Mouse (Mus musculus) kidney, embryonic 16.5 days (tissue): Measurements from ENCODE around the gene Phb2. TPM values are rescaled to one million over a fixed set of nuclear protein-coding genes. Genes with fewer than 3 reads are reported as not detected.

ENCODE experiments used
- microRNA counts: library from miRNA; unstranded; fragments of <30 nt; microRNA quantifications from one replicate; lab custom pipeline; 2016
- microRNA-seq: library from miRNA; unstranded; fragments of <30 nt; microRNA quantifications from one replicate; pipeline ENCODE4, GENCODE M21; 2016
- polyA plus RNA-seq: library from polyadenylated mRNA; unstranded; fragments of >200 nt; fragmentation: Nextera tagmentation; extraction: Ambion mirVana; gene quantifications from 2 replicates; pipeline ENCODE4 v1.2.1, GENCODE M21; 2015

The Phb2 gene
- polyA plus RNA-seq, 1 experiment from 2014 or later = 405 TPM

MicroRNAs encoded within 50 kb of the gene (microRNA counts, 519-probe panel; counts per million panel counts)
- microRNA mmu-miR-141 (lab: Ali Mortazavi, UCI) (3,322 counts per million, percentile 76 among the panel's probes with 10 or more counts), microRNA mmu-miR-200c (lab: Ali Mortazavi, UCI) (4,093 counts per million, percentile 90 among the panel's probes with 10 or more counts)

Small RNA genes lying within 50 kb of the gene (microRNA-seq; reads per million reads assigned to microRNA genes)
- gene Mir141 (749 reads per million, percentile 77 among the genes with 10 or more reads in this experiment), gene Mir200c (5,159 reads per million, percentile 92 among the genes with 10 or more reads in this experiment)

Other genes with a start within 250 kb of the Phb2 start
- gene Clstn3, start 247.5 kb upstream of the Phb2 start, polyA plus RNA-seq = 5.8 and 6.6 TPM in 2 replicates
- 1.8 and 2.2 TPM in 2 replicates for gene C1rl, start 219.2 kb upstream of the Phb2 start, polyA plus RNA-seq
- 11.7 and 13.9 TPM in 2 replicates for gene C1ra, start 199.9 kb upstream of the Phb2 start, polyA plus RNA-seq
- gene C1s1, start 170.0 kb upstream of the Phb2 start, polyA plus RNA-seq = 28.6 and 29.0 TPM in 2 replicates
- gene C1rb, start 142.0 kb upstream of the Phb2 start, polyA plus RNA-seq = not detected in 2 replicates
- 0.09 and 0.12 TPM in 2 replicates for gene C1s2, start 76.3 kb upstream of the Phb2 start, polyA plus RNA-seq
- gene Lpcat3, start 49.3 kb upstream of the Phb2 start, polyA plus RNA-seq = 88.6 and 97.2 TPM in 2 replicates
- gene Emg1, start 158 bp upstream of the Phb2 start, polyA plus RNA-seq = 202 and 219 TPM in 2 replicates
- 13.8 and 16.4 TPM in 2 replicates for gene Ptpn6, start 26.4 kb downstream of the Phb2 start, polyA plus RNA-seq
- gene Grcc10, start 29.0 kb downstream of the Phb2 start, polyA plus RNA-seq = 527 and 541 TPM in 2 replicates
- gene Gm45234, start 43.7 kb downstream of the Phb2 start, polyA plus RNA-seq = 0.14 TPM in 1 of 2 replicates, not detected in the other
- 16.4 and 20.2 TPM in 2 replicates for gene Atn1, start 44.2 kb downstream of the Phb2 start, polyA plus RNA-seq
- gene Eno2, start 57.3 kb downstream of the Phb2 start, polyA plus RNA-seq = 10.9 and 15.3 TPM in 2 replicates
- 1.0 and 1.2 TPM in 2 replicates for gene Lrrc23, start 67.4 kb downstream of the Phb2 start, polyA plus RNA-seq
- gene Spsb2, start 96.3 kb downstream of the Phb2 start, polyA plus RNA-seq = 20.9 and 21.5 TPM in 2 replicates
- gene Tpi1, start 102.0 kb downstream of the Phb2 start, polyA plus RNA-seq = 851 and 866 TPM in 2 replicates
- 174 TPM in 2 replicates for gene Usp5, start 117.1 kb downstream of the Phb2 start, polyA plus RNA-seq
- 187 and 193 TPM in 2 replicates for gene Cdca3, start 117.2 kb downstream of the Phb2 start, polyA plus RNA-seq
- gene Gnb3, start 127.9 kb downstream of the Phb2 start, polyA plus RNA-seq = 1.7 and 1.8 TPM in 2 replicates
- 10.4 and 19.3 TPM in 2 replicates for gene P3h3, start 145.4 kb downstream of the Phb2 start, polyA plus RNA-seq
- gene Gpr162, start 151.6 kb downstream of the Phb2 start, polyA plus RNA-seq = 1.1 and 1.4 TPM in 2 replicates
- 0.10 and 0.28 TPM in 2 replicates for gene Cd4, start 175.9 kb downstream of the Phb2 start, polyA plus RNA-seq
- gene Lag3, start 199.4 kb downstream of the Phb2 start, polyA plus RNA-seq = 1.3 and 2.6 TPM in 2 replicates
- gene Ptms, start 207.8 kb downstream of the Phb2 start, polyA plus RNA-seq = 269 and 274 TPM in 2 replicates
- gene Mlf2, start 219.1 kb downstream of the Phb2 start, polyA plus RNA-seq = 366 and 380 TPM in 2 replicates